In genomic region chr10:126905086-126905485, GRCm38 (mm10) we compare ENCODE assay signal across 8 mouse cellular contexts. TPM values are rescaled to one million over a fixed set of nuclear protein-coding genes. Genes with fewer than 3 reads are reported as not detected.
DNase-seq lines count a peak whose midpoint lies in the region; TF ChIP-seq lines count a peak whose summit lies in the region.

No protein-coding gene starts in this region.

- H3K4me1 ChIP-seq in testis, adult 2 months (ENCODE audit: control insufficient read depth, insufficient read depth, low read length) = peaks cover 11% of the 10 kb centered on the region

- peak; percentile 45; the same call in 1 of the 2 replicates for TF ChIP-seq CTCF in testis, adult 2 months (IDR thresholded peaks at IDR 0.05; ENCODE audit: control insufficient read depth, insufficient read depth, insufficient replicate concordance, low read depth, low read length)

- no peaks in the 10 kb centered on the region for H3K27me3 ChIP-seq in testis, adult 2 months (ENCODE audit: control insufficient read depth, insufficient read depth, low read length)
- no peaks in the 10 kb centered on the region; the same call in 1 of the 2 replicates for H3K27me3 ChIP-seq in splenic B cell, adult 2 months (ENCODE audit: control insufficient read depth, insufficient read depth, low read length, poor library complexity, severe bottlenecking)

- H3K36me3 ChIP-seq in testis, adult 2 months (ENCODE audit: control insufficient read depth, insufficient read depth, low read length) = no peaks in the 10 kb centered on the region
- H3K36me3 ChIP-seq in splenic B cell, adult 2 months (ENCODE audit: control insufficient read depth, insufficient read depth, low read length, poor library complexity, severe bottlenecking) = no peaks in the 10 kb centered on the region

- H3K27ac ChIP-seq in testis, adult 2 months (ENCODE audit: control insufficient read depth, insufficient read depth, low read depth, low read length) = peak overlapping the region; percentile 95; the same call in 1 of the 2 replicates

- peak overlapping the region; percentile 98 for H3K4me3 ChIP-seq in testis, adult 2 months (ENCODE audit: control insufficient read depth, low read depth, low read length)

- DNase-seq in cerebellum, adult 9-10 months = peak; percentile 69
- no peak for DNase-seq in cerebellum, adult 11-12 months
- no peak for DNase-seq in testis, postnatal 14 days (ENCODE audit: low spot score)
- DNase-seq in kidney, postnatal 36 days = peak; percentile 17 to 22
- peak; percentile 29 for DNase-seq in splenic B cell, adult 2 months (ENCODE audit: low read depth, low spot score)
- no peak for DNase-seq in embryo, embryonic 11 days
- no peak for DNase-seq in adrenal gland, adult 2 months

- TF ChIP-seq POLR2A in testis, adult 2 months (IDR thresholded peaks at IDR 0.05; ENCODE audit: control insufficient read depth, low read depth, low read length) = no peak

RNA-seq across cellular contexts. Expression of gene Atp23, which starts 3.9 kb away (rescaled TPM):
- 10.3 TPM in 2 replicates for polyA plus RNA-seq in testis, adult 2 months (2012; rRNA removed)
- total RNA-seq in adrenal gland, adult 2 months (2021) = 1 to 10 TPM; 3.9 to 5.6 TPM
- polyA plus RNA-seq in adrenal gland, adult 2 months (2012; rRNA removed) = 8.2 and 9.9 TPM in 2 replicates

Comparison
In these comparisons a context has a peak if more than half of its experiments do, and no peak if none do; other contexts are left out.
1. DNase-seq: peak in cerebellum, adult 9-10 months (single experiment), kidney, postnatal 36 days (2 of 2) and splenic B cell, adult 2 months (single experiment); none in cerebellum, adult 11-12 months (single experiment), testis, postnatal 14 days (single experiment), embryo, embryonic 11 days (single experiment) and adrenal gland, adult 2 months (single experiment).